Mouse (Mus musculus) intestine, postnatal 0 days (tissue): Measurements from ENCODE around the gene Dclk3. TPM values are rescaled to one million over a fixed set of nuclear protein-coding genes. Genes with fewer than 3 reads are reported as not detected.

Source experiments
- ATAC-seq: fragments of 200-750 bp; cut with Nextera tagmentation; 2 replicates; pipeline ENCODE4 v1.8.0; 2017; ENCODE audit warnings: mild to moderate bottlenecking, moderate TSS enrichment, moderate library complexity
- H3K27ac ChIP-seq: fragments of 300-500 bp; sonication (generic); 2 replicates; pipeline ENCODE4 v1.5.1; 2014; ENCODE audit warnings: mild to moderate bottlenecking, low read depth, low read length, moderate library complexity
- H3K27me3 ChIP-seq: fragments of 300-500 bp; sonication (generic); replicated peaks from 2 replicates; pipeline ENCODE4 v1.6.1; 2014; ENCODE audit warnings: low read length, mixed read lengths; ENCODE audit not compliant: control insufficient read depth, insufficient read depth
- H3K36me3 ChIP-seq: fragments of 300-500 bp; sonication (generic); 2 replicates; pipeline ENCODE4 v1.6.1; 2014; ENCODE audit warnings: mild to moderate bottlenecking, moderate library complexity; ENCODE audit not compliant: control insufficient read depth, insufficient read depth
- H3K4me1 ChIP-seq: fragments of 300-500 bp; sonication (generic); replicated peaks from 2 replicates; pipeline ENCODE4 v1.6.1; 2014; ENCODE audit warnings: antibody characterized with exemption, low read length, mixed read lengths; ENCODE audit not compliant: control insufficient read depth, insufficient read depth
- H3K4me2 ChIP-seq: fragments of 300-500 bp; sonication (generic); replicated peaks from 2 replicates; pipeline ENCODE4 v1.6.1; 2014; ENCODE audit warnings: low read depth, mild to moderate bottlenecking, moderate library complexity
- H3K4me3 ChIP-seq: fragments of 300-500 bp; sonication (generic); 2 replicates; pipeline ENCODE4 v1.5.1; 2014; ENCODE audit warnings: low read depth, low read length
- H3K9ac ChIP-seq: fragments of 300-500 bp; sonication (generic); 2 replicates; pipeline ENCODE4 v1.6.1; 2014; ENCODE audit warnings: mild to moderate bottlenecking, low read depth, low read length
- H3K9me3 ChIP-seq: fragments of 300-500 bp; sonication (generic); 2 replicates; pipeline ENCODE4 v1.6.1; 2016; ENCODE audit warnings: mixed run types; ENCODE audit not compliant: control insufficient read depth
- CTCF ChIP-seq: sonication (generic); IDR thresholded peaks from 2 replicates; pipeline ENCODE4 v1.5.1; 2016; ENCODE audit warnings: low read depth, mild to moderate bottlenecking, control low read depth, antibody characterized with exemption, moderate library complexity
- WGBS: fragments of 180-500 bp; shearing (Covaris S2); extraction: QIAGEN DNeasy Blood & Tissue Kit; methylation state at CpG from one replicate; pipeline ENCODE4 v1.1.7; 2014; 5-methylcytosine and 5-hydroxymethylcytosine counted together
- polyA plus RNA-seq: library from polyadenylated mRNA; unstranded; fragments of >200 nt; fragmentation: Nextera tagmentation; extraction: Ambion mirVana; gene quantifications from 2 replicates; pipeline ENCODE4 v1.2.1, GENCODE M21; 2015

Dclk3 gene
- polyA plus RNA-seq, 1 experiment from 2014 or later: 1.1 TPM

DNA sequence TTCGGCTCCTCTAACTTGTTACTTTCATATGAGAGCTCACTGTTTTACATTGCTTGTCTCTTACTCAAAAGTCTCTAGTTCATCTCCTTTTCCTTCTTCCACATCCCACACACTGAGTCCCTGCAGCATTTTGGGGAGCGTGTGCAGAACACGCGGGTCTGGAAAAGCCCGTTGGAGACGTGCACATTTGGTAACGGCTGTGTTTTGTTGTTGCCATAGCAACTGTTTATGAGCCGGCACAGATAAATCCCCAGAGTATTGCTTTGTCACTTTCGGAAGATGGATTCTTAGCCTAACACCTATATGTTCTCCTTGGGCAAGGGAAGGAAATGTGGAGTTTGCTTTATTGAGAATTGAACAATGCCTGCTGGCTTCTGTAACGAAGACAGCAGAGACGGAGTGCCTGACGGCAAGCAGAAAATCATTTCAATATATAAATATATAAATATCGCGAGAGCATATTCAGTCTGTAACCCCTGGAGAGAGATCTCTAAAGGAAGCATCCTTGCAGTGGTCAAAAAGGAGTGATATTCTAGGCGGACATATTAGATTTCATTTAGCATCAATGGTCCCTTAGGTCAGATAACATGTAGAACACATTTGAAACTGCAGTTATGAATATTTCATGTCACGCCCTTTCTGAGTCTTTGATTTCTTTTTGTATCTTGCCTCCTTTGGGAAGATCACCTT lies 26.3 kb upstream of the Dclk3 start:
- Histone ChIP-seq H3K4me1 (no peaks in the 10 kb centered on the region), H3K27ac (no peak overlapping the region), H3K9ac (no peak overlapping the region), H3K27me3 (no peaks in the 10 kb centered on the region), H3K4me2 (no peak overlapping the region), H3K4me3 (no peak overlapping the region), H3K36me3 (no peaks in the 10 kb centered on the region), H3K9me3 (no peaks in the 10 kb centered on the region)
- ATAC-seq: no peak
- whole genome bisulfite sequencing: 68% methylated on average over 16 of the region's 16 CpGs
- TF ChIP-seq CTCF: no peak

- H3K4me1 ChIP-seq: no peaks in the 10 kb centered on the region
- no peaks in the 10 kb centered on the region for H3K9me3 ChIP-seq
- no peak overlapping the region for H3K4me2 ChIP-seq
- H3K27me3 ChIP-seq: no peaks in the 10 kb centered on the region
- H3K4me3 ChIP-seq: no peak overlapping the region
- ATAC-seq: no peak
- no peak overlapping the region for H3K27ac ChIP-seq
- no peak for TF ChIP-seq CTCF
- 77% methylated on average over 2 of the region's 2 CpGs for WGBS
- H3K9ac ChIP-seq: no peak overlapping the region
- no peaks in the 10 kb centered on the region for H3K36me3 ChIP-seq
Measured at GRCm38 (mm10) chr9:111421862-111422261, 17.0 kb upstream of the Dclk3 start.

DNA sequence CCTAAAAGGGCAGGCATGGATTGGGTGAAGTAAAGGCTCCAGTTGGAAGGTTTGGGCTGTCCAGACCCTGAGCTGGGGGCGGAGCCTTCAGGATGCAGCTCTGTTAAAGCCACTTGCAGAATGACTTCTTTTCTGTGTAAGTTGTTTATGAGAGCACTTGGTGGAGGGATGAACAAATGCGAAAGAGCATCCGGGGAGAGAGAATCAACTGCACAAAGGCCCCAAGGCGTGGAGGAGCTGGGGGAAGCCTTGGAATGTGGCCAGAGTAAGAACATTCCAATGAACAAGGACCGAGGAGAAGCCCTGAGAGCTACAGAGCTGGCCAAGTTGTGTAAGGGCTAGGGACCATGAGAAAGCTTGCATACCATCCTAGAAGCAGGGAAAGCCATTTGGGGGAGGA lies 16.3 kb upstream of the Dclk3 start:
- Histone ChIP-seq H3K9me3 (no peaks in the 10 kb centered on the region), H3K4me2 (no peak overlapping the region), H3K27ac (no peak overlapping the region), H3K9ac (no peak overlapping the region), H3K36me3 (no peaks in the 10 kb centered on the region), H3K4me3 (no peak overlapping the region), H3K4me1 (no peaks in the 10 kb centered on the region), H3K27me3 (no peaks in the 10 kb centered on the region)
- no peak for ATAC-seq
- no peak for TF ChIP-seq CTCF
- WGBS: 51% methylated on average over 5 of the region's 5 CpGs

DNA sequence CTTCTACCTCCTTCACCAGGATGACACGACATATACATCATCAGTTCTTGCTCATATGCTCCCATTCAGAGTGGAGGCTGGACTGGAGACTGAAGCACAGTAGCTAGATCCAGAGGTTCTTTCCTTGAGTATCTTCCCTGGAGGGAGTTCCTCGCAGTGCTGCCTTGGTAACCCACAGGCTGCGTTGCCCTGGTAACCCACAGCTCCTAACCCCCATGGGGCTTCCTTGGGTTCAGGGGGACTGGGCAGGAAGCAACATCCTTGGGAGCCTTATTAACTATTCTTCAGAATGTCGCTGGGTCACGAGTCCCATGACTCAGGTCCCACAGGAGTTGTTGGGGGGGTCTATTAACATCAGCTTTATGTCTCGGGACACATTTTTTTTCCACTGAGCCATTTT lies 13.8 kb upstream of the Dclk3 start:
- Histone ChIP-seq H3K4me1 (no peaks in the 10 kb centered on the region), H3K27me3 (no peaks in the 10 kb centered on the region), H3K9ac (no peak overlapping the region), H3K4me2 (no peak overlapping the region), H3K4me3 (no peak overlapping the region), H3K36me3 (no peaks in the 10 kb centered on the region), H3K27ac (no peak overlapping the region), H3K9me3 (no peaks in the 10 kb centered on the region)
- no peak for TF ChIP-seq CTCF
- ATAC-seq: no peak
- 79% methylated on average over 6 of the region's 6 CpGs for WGBS

DNA sequence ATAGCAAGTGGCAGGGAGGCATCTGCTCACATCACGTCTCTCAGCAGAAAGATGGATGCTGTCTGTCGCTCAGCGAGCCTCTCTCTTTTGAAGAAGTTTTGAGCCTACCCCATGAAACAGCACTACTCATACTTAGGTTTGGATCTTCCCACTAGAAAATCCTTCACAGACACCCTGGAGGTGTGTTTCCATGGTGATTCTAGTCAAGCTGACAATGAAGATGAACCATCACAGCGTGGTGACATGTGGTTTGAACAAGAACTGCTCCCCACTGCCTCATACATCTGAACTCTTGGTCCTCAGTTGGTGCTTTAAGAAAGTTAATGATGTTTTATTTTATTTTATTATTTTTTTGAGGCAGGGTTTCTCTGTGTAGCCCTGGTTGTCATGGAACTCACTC lies 12.9 kb upstream of the Dclk3 start:
- no peak overlapping the region for H3K4me2 ChIP-seq
- H3K27ac ChIP-seq: no peak overlapping the region
- H3K4me3 ChIP-seq: no peak overlapping the region
- H3K36me3 ChIP-seq: no peaks in the 10 kb centered on the region
- no peak overlapping the region for H3K9ac ChIP-seq
- H3K9me3 ChIP-seq: no peaks in the 10 kb centered on the region
- H3K27me3 ChIP-seq: no peaks in the 10 kb centered on the region
- TF ChIP-seq CTCF: no peak
- H3K4me1 ChIP-seq: no peaks in the 10 kb centered on the region
- WGBS: 88% methylated on average over 4 of the region's 4 CpGs
- ATAC-seq: no peak

GRCm38 (mm10) chr9:111427891-111428555 lies 10.9 kb upstream of the Dclk3 start:
- H3K27ac ChIP-seq: no peak overlapping the region
- no peaks in the 10 kb centered on the region for H3K36me3 ChIP-seq
- no peak overlapping the region for H3K9ac ChIP-seq
- H3K4me1 ChIP-seq: no peaks in the 10 kb centered on the region
- no peak overlapping the region for H3K4me3 ChIP-seq
- no peaks in the 10 kb centered on the region for H3K9me3 ChIP-seq
- no peak overlapping the region for H3K4me2 ChIP-seq
- WGBS: 85% methylated on average over 9 of the region's 9 CpGs
- no peaks in the 10 kb centered on the region for H3K27me3 ChIP-seq
- peak; percentile 63 for TF ChIP-seq CTCF
- no peak for ATAC-seq
